Mouse (Mus musculus): ENCODE measurements around the gene Slc52a3. TPM values are rescaled to one million over a fixed set of nuclear protein-coding genes. Genes with fewer than 3 reads are reported as not detected.

Slc52a3 gene
- polyA plus RNA-seq, 2 experiments: 2.7 to 3.6 TPM

GRCm38 (mm10) chr2:152055406-152055805 is 59.1 kb downstream of the Slc52a3 start:
- Histone ChIP-seq H3K9ac (ENCODE audit: low read depth, low read length, severe bottlenecking) (no peak overlapping the region), H3K9me3 (ENCODE audit: control insufficient read depth, low read length) (no peaks in the 10 kb centered on the region), H3K27me3 (ENCODE audit: control insufficient read depth, insufficient read depth, low read length) (peaks cover 14% of the 10 kb centered on the region; the same call in 1 of the 2 replicates), H3K27ac (replicated peaks; ENCODE audit: low read depth, low read length) (no peak overlapping the region), H3K4me2 (replicated peaks; ENCODE audit: low read depth, low read length, severe bottlenecking) (no peak overlapping the region), H3K4me3 (replicated peaks; ENCODE audit: low read length) (no peak overlapping the region), H3K4me1 (ENCODE audit: control insufficient read depth, insufficient read depth, low read length) (no peaks in the 10 kb centered on the region), H3K36me3 (ENCODE audit: control insufficient read depth, insufficient read depth, low read length) (no peaks in the 10 kb centered on the region)
- no peak for DNase-seq (ENCODE audit: low spot score)
- no peak for TF ChIP-seq POLR2A (IDR thresholded peaks at IDR 0.05; ENCODE audit: borderline replicate concordance, extremely low read depth, insufficient read depth, insufficient read length)
- no peak for ATAC-seq (ENCODE audit: low FRiP score, low read depth)
- 60% methylated on average over 1 of the region's 1 CpGs for WGBS

GRCm38 (mm10) chr2:152056368-152057251 is 60.3 kb downstream of the Slc52a3 start:
- Histone ChIP-seq H3K4me1 (ENCODE audit: control insufficient read depth, insufficient read depth, low read length) (no peaks in the 10 kb centered on the region), H3K27me3 (ENCODE audit: control insufficient read depth, insufficient read depth, low read length) (peaks cover 4% of the 10 kb centered on the region; the same call in 1 of the 2 replicates), H3K9ac (ENCODE audit: low read depth, low read length, severe bottlenecking) (no peak overlapping the region), H3K27ac (replicated peaks; ENCODE audit: low read depth, low read length) (no peak overlapping the region), H3K9me3 (ENCODE audit: control insufficient read depth, low read length) (no peaks in the 10 kb centered on the region), H3K4me2 (replicated peaks; ENCODE audit: low read depth, low read length, severe bottlenecking) (no peak overlapping the region), H3K4me3 (replicated peaks; ENCODE audit: low read length) (no peak overlapping the region), H3K36me3 (ENCODE audit: control insufficient read depth, insufficient read depth, low read length) (no peaks in the 10 kb centered on the region)
- WGBS: 70% methylated on average over 20 of the region's 22 CpGs
- no peak for TF ChIP-seq POLR2A (IDR thresholded peaks at IDR 0.05; ENCODE audit: borderline replicate concordance, extremely low read depth, insufficient read depth, insufficient read length)
- DNase-seq (ENCODE audit: low spot score): no peak
- no peak for ATAC-seq (ENCODE audit: low FRiP score, low read depth)

GRCm38 (mm10) chr2:152057252-152057563 is 60.9 kb downstream of the Slc52a3 start:
- H3K27ac ChIP-seq (replicated peaks; ENCODE audit: low read depth, low read length): no peak overlapping the region
- no peaks in the 10 kb centered on the region for H3K36me3 ChIP-seq (ENCODE audit: control insufficient read depth, insufficient read depth, low read length)
- WGBS: 73% methylated on average over 9 of the region's 9 CpGs
- no peak for TF ChIP-seq POLR2A (IDR thresholded peaks at IDR 0.05; ENCODE audit: borderline replicate concordance, extremely low read depth, insufficient read depth, insufficient read length)
- ATAC-seq (ENCODE audit: low FRiP score, low read depth): no peak
- H3K4me3 ChIP-seq (replicated peaks; ENCODE audit: low read length): no peak overlapping the region
- H3K4me2 ChIP-seq (replicated peaks; ENCODE audit: low read depth, low read length, severe bottlenecking): no peak overlapping the region
- no peak for DNase-seq (ENCODE audit: low spot score)
- no peaks in the 10 kb centered on the region for H3K27me3 ChIP-seq (ENCODE audit: control insufficient read depth, insufficient read depth, low read length)
- H3K9me3 ChIP-seq (ENCODE audit: control insufficient read depth, low read length): no peaks in the 10 kb centered on the region
- H3K4me1 ChIP-seq (ENCODE audit: control insufficient read depth, insufficient read depth, low read length): no peaks in the 10 kb centered on the region
- H3K9ac ChIP-seq (ENCODE audit: low read depth, low read length, severe bottlenecking): no peak overlapping the region

MicroRNAs encoded within 50 kb of the gene (microRNA counts, 519-probe panel; counts per million panel counts)
- microRNA mmu-miR-1953: not detected

Small RNA genes within 50 kb of the gene (microRNA-seq; reads per million reads assigned to microRNA genes)
- not detected for gene Mir1953

Other genes with a start within 250 kb of the Slc52a3 start
- 0.65 and 1.4 TPM in 2 replicates for gene Rspo4, start 153.6 kb upstream of the Slc52a3 start, polyA plus RNA-seq (2012; rRNA removed)
- 0.83 and 1.3 TPM in 2 replicates for gene Rspo4, start 153.6 kb upstream of the Slc52a3 start, polyA plus RNA-seq (2014; fragmentation: Nextera tagmentation; extraction: Ambion mirVana)
- 0.53 and 0.59 TPM in 2 replicates for gene Angpt4, start 85.3 kb upstream of the Slc52a3 start, polyA plus RNA-seq (2012; rRNA removed)
- 0.28 and 0.36 TPM in 2 replicates for gene Angpt4, start 85.3 kb upstream of the Slc52a3 start, polyA plus RNA-seq (2014; fragmentation: Nextera tagmentation; extraction: Ambion mirVana)
- 14.6 and 19.8 TPM in 2 replicates for gene Fam110a, start 16.3 kb upstream of the Slc52a3 start, polyA plus RNA-seq (2012; rRNA removed)
- gene Fam110a, start 16.3 kb upstream of the Slc52a3 start, polyA plus RNA-seq (2014; fragmentation: Nextera tagmentation; extraction: Ambion mirVana): 21.3 and 23.5 TPM in 2 replicates
- 0.08 and 0.36 TPM in 2 replicates for gene Scrt2, start 85.0 kb downstream of the Slc52a3 start, polyA plus RNA-seq (2012; rRNA removed)
- gene Scrt2, start 85.0 kb downstream of the Slc52a3 start, polyA plus RNA-seq (2014; fragmentation: Nextera tagmentation; extraction: Ambion mirVana): not detected in 2 replicates
- 11.2 and 13.0 TPM in 2 replicates for gene Srxn1, start 109.0 kb downstream of the Slc52a3 start, polyA plus RNA-seq (2012; rRNA removed)
- gene Srxn1, start 109.0 kb downstream of the Slc52a3 start, polyA plus RNA-seq (2014; fragmentation: Nextera tagmentation; extraction: Ambion mirVana): 9.1 and 9.5 TPM in 2 replicates
- gene Tcf15, start 147.1 kb downstream of the Slc52a3 start, polyA plus RNA-seq (2012; rRNA removed): 9.4 and 12.2 TPM in 2 replicates
- 11.0 and 11.8 TPM in 2 replicates for gene Tcf15, start 147.1 kb downstream of the Slc52a3 start, polyA plus RNA-seq (2014; fragmentation: Nextera tagmentation; extraction: Ambion mirVana)
- gene Csnk2a1, start 230.3 kb downstream of the Slc52a3 start, polyA plus RNA-seq (2012; rRNA removed): 69.6 and 71.6 TPM in 2 replicates
- 92.2 and 95.8 TPM in 2 replicates for gene Csnk2a1, start 230.3 kb downstream of the Slc52a3 start, polyA plus RNA-seq (2014; fragmentation: Nextera tagmentation; extraction: Ambion mirVana)